Mouse (Mus musculus) lung, postnatal 0 days (tissue): ENCODE measurements around the gene Tmem235.

Experiments used
- CTCF ChIP-seq: IDR thresholded peaks from 2 replicates; pipeline ENCODE4 v1.5.1; 2016; ENCODE audit warnings: antibody characterized with exemption, mild to moderate bottlenecking
- EP300 ChIP-seq: IDR thresholded peaks from 2 replicates; pipeline ENCODE4 v1.6.1; 2016; ENCODE audit warnings: antibody characterized with exemption, mild to moderate bottlenecking, control low read depth

DNA sequence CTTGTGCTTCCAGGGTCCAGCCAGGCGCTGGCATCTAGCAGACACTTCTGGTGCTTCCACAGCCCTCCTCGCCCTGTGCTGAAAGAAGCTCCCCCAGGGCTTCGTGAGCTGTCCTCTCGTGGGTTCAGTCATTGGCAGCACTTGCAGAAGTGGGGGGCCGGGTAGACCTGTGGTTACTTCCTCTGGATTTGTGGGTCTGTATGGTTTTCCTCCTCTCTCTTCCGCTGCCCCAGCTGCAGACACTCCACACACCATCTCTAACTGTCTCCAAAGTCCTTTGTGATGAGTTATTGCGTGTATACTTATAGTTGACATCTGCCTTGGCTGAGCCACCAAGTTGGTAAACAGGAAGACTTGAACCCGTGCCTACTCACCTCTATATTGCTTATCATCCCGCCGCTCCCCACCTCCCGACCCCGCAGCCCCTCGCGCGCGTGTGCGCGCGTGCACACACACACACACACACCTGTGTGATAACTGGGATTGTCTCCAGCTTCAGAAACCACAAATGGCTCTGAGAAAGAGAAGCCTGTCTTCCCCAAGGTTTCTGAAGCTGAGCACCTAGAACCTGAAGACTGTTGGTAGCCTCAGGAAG lies 31.1 kb downstream of the Tmem235 start:
- TF ChIP-seq CTCF: no peak
- TF ChIP-seq EP300: no peak
